Mouse (Mus musculus): ENCODE results near the gene Cacna1d. TPM values are rescaled to one million over a fixed set of nuclear protein-coding genes. Genes with fewer than 3 reads are reported as not detected.

The Cacna1d gene
- polyA plus RNA-seq, 1 experiment from 2014 or later, result 2.2 TPM

DNA sequence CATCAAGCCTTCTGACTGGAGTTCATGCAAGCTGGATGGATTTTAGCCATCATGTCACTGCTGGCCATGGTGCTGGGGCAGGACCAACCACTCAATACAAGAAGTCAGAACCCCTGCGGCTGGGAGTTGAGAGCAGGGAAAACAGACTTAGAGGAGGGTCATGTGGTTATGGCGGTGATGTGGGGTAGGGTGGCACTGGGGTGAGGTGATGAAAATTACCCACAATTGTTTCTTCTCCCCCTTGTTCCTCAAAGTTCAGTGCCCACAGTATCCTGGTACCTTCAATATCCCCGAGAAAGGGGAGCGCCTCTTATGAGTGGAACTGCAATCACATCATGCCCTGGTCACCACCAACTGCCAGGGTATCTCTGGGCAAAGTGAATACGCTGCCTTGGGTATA lies 239.9 kb downstream of the Cacna1d start:
- no peak for TF ChIP-seq EP300 (optimal IDR thresholded peaks at IDR 0.05)
- no peak for TF ChIP-seq CTCF (IDR thresholded peaks at IDR 0.05; ENCODE audit: low read depth)
- Histone ChIP-seq H3K4me3 (ENCODE audit: low read depth, low read length) (no peak overlapping the region), H3K4me2 (replicated peaks; ENCODE audit: low read depth) (no peak overlapping the region), H3K27ac (replicated peaks) (no peak overlapping the region), H3K4me1 (replicated peaks; ENCODE audit: control insufficient read depth, insufficient read depth) (0 out of 2 replicates have a peak, but pooled peaks cover 2% of the 10 kb centered on the region), H3K36me3 (ENCODE audit: control insufficient read depth, insufficient read depth, low read length) (no peaks in the 10 kb centered on the region), H3K9ac (ENCODE audit: low read length) (no peak overlapping the region), H3K9me3 (ENCODE audit: control insufficient read depth, low read length) (no peaks in the 10 kb centered on the region), H3K27me3 (ENCODE audit: control insufficient read depth, insufficient read depth, low read length) (no peaks in the 10 kb centered on the region)
- WGBS, result 95% methylated on average over 5 of the region's 5 CpGs
- no peak for ATAC-seq (ENCODE audit: low FRiP score, low TSS enrichment)
- no peak for DNase-seq (ENCODE audit: low spot score)

DNA sequence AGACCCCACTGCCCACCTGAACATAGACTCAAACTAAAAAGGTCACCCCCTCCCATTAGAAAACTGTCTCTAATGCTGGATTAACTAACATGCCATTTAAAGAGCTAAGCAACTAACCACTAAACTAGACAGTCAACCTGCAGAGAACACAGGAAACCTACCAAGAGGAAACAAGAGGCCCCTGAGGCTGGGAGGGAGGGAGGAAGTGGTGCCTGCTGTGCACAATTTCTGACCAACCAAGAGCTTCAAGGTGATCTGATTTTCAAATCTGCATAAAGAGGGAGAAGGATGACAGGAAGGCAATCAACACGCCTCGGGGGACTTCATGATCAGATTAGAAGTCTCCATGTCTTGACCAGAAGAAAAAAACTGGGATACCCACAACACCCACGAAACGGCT lies 241.7 kb downstream of the Cacna1d start:
- TF ChIP-seq CTCF (IDR thresholded peaks at IDR 0.05; ENCODE audit: low read depth), result no peak
- TF ChIP-seq EP300 (optimal IDR thresholded peaks at IDR 0.05), result no peak
- H3K27me3 ChIP-seq (ENCODE audit: control insufficient read depth, insufficient read depth, low read length), result no peaks in the 10 kb centered on the region
- H3K4me1 ChIP-seq (replicated peaks; ENCODE audit: control insufficient read depth, insufficient read depth), result no peaks in the 10 kb centered on the region
- no peaks in the 10 kb centered on the region for H3K36me3 ChIP-seq (ENCODE audit: control insufficient read depth, insufficient read depth, low read length)
- H3K9me3 ChIP-seq (ENCODE audit: control insufficient read depth, low read length), result no peaks in the 10 kb centered on the region
- H3K9ac ChIP-seq (ENCODE audit: low read length), result no peak overlapping the region
- no peak overlapping the region for H3K4me3 ChIP-seq (ENCODE audit: low read depth, low read length)
- ATAC-seq (ENCODE audit: low FRiP score, low TSS enrichment) (no peak), DNase-seq (ENCODE audit: low spot score) (no peak)
- 81% methylated on average over 4 of the region's 4 CpGs for WGBS
- no peak overlapping the region for H3K4me2 ChIP-seq (replicated peaks; ENCODE audit: low read depth)
- no peak overlapping the region for H3K27ac ChIP-seq (replicated peaks)

DNA sequence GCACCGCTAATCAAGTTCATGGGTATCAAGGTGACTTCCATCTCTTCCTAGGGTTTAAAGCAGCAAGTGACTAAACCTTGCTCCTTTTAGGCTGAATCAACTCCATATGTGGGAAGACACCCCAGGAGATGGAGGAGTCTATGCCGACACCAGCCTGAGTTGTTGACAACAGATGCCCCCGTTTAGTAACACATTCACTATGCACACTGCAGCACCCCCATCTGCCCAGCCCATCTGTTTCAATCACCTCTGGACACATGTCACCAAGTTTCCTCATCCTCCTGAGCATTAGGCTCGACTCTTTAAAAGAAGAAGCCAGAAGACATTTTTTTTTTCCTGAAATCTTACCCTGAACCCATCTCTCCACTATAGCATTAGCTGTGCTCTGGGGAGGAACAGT lies 242.4 kb downstream of the Cacna1d start:
- Histone ChIP-seq H3K9me3 (ENCODE audit: control insufficient read depth, low read length) (no peaks in the 10 kb centered on the region), H3K9ac (ENCODE audit: low read length) (no peak overlapping the region), H3K27ac (replicated peaks) (no peak overlapping the region), H3K4me2 (replicated peaks; ENCODE audit: low read depth) (no peak overlapping the region), H3K36me3 (ENCODE audit: control insufficient read depth, insufficient read depth, low read length) (no peaks in the 10 kb centered on the region), H3K27me3 (ENCODE audit: control insufficient read depth, insufficient read depth, low read length) (no peaks in the 10 kb centered on the region), H3K4me3 (ENCODE audit: low read depth, low read length) (no peak overlapping the region), H3K4me1 (replicated peaks; ENCODE audit: control insufficient read depth, insufficient read depth) (no peaks in the 10 kb centered on the region)
- ATAC-seq (ENCODE audit: low FRiP score, low TSS enrichment), result no peak
- 88% methylated on average over 4 of the region's 4 CpGs for WGBS
- TF ChIP-seq CTCF (IDR thresholded peaks at IDR 0.05; ENCODE audit: low read depth), result no peak
- TF ChIP-seq EP300 (optimal IDR thresholded peaks at IDR 0.05), result no peak
- DNase-seq (ENCODE audit: low spot score), result no peak

DNA sequence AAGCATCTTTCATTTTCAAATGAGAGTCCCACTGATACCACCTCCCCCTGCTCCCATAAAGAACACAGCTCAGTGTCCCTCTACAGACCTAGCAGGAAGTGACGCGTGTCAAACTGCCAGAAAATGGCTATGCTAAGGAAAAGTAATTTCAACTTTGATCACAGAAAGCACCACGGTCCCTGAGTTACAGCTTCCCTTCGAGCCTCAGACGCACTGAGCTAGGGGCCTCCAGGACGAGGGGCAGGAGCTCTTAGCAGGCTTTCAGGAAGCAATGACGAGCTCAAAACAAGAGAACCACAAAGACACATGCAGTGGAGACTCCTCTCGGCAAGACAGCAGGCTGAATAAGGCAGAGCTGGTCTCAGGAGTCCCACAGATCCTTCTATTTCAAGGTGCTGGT lies 243.1 kb downstream of the Cacna1d start:
- no peak overlapping the region for H3K9ac ChIP-seq (ENCODE audit: low read length)
- no peak for ATAC-seq (ENCODE audit: low FRiP score, low TSS enrichment)
- WGBS, result 60% methylated on average over 8 of the region's 8 CpGs
- TF ChIP-seq EP300 (optimal IDR thresholded peaks at IDR 0.05), result no peak
- no peak for TF ChIP-seq CTCF (IDR thresholded peaks at IDR 0.05; ENCODE audit: low read depth)
- H3K4me2 ChIP-seq (replicated peaks; ENCODE audit: low read depth), result no peak overlapping the region
- no peak overlapping the region for H3K4me3 ChIP-seq (ENCODE audit: low read depth, low read length)
- no peak for DNase-seq (ENCODE audit: low spot score)
- no peaks in the 10 kb centered on the region for H3K27me3 ChIP-seq (ENCODE audit: control insufficient read depth, insufficient read depth, low read length)
- no peaks in the 10 kb centered on the region for H3K9me3 ChIP-seq (ENCODE audit: control insufficient read depth, low read length)
- no peaks in the 10 kb centered on the region for H3K36me3 ChIP-seq (ENCODE audit: control insufficient read depth, insufficient read depth, low read length)
- no peak overlapping the region for H3K27ac ChIP-seq (replicated peaks)
- H3K4me1 ChIP-seq (replicated peaks; ENCODE audit: control insufficient read depth, insufficient read depth), result no peaks in the 10 kb centered on the region

DNA sequence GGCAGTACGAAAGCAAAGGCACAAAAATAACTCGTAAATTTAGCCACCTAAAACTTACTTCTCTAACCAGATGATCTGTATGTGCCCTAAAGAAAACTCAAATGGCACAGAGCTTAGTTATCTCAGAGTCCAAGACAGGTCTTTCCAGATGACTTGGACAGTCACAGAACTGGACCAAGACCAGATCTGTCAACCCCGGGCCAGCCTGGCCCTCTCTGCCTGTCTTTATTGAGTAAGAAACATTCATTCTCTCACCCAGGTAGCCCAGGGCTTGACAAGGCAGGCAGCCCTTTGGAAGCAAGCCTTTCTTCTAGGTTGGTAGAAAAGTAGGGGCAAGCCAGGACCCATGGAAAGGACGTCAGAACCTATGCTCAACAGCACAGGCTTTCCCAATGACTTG lies 243.6 kb downstream of the Cacna1d start:
- Histone ChIP-seq H3K4me3 (ENCODE audit: low read depth, low read length) (no peak overlapping the region), H3K9me3 (ENCODE audit: control insufficient read depth, low read length) (no peaks in the 10 kb centered on the region), H3K27me3 (ENCODE audit: control insufficient read depth, insufficient read depth, low read length) (no peaks in the 10 kb centered on the region), H3K4me2 (replicated peaks; ENCODE audit: low read depth) (no peak overlapping the region), H3K27ac (replicated peaks) (no peak overlapping the region), H3K36me3 (ENCODE audit: control insufficient read depth, insufficient read depth, low read length) (no peaks in the 10 kb centered on the region), H3K9ac (ENCODE audit: low read length) (no peak overlapping the region), H3K4me1 (replicated peaks; ENCODE audit: control insufficient read depth, insufficient read depth) (no peaks in the 10 kb centered on the region)
- ATAC-seq (ENCODE audit: low FRiP score, low TSS enrichment) (no peak), DNase-seq (ENCODE audit: low spot score) (no peak)
- 74% methylated on average over 4 of the region's 4 CpGs for WGBS
- TF ChIP-seq CTCF (IDR thresholded peaks at IDR 0.05; ENCODE audit: low read depth), result no peak
- no peak for TF ChIP-seq EP300 (optimal IDR thresholded peaks at IDR 0.05)

DNA sequence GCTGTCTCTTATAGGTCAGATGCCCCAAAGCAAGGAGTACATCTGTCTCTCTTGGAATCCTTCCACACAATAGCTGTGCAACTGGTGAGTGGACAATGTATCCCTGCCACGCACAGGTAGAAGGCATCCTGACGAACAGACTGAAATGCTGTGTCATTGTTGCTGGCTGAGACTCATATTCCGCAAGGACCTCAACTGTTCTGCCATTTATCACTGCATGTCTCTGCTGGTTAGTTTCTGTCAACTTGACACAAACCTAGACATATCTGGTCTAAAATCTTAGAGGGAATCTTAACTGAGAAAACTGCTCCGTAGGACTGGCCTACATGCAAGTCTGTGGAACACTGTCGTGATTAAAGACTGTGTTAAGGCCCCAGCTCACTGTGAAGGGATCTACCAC lies 246.5 kb downstream of the Cacna1d start:
- no peaks in the 10 kb centered on the region for H3K36me3 ChIP-seq (ENCODE audit: control insufficient read depth, insufficient read depth, low read length)
- no peak for ATAC-seq (ENCODE audit: low FRiP score, low TSS enrichment)
- 74% methylated on average over 5 of the region's 5 CpGs for WGBS
- no peak overlapping the region for H3K4me2 ChIP-seq (replicated peaks; ENCODE audit: low read depth)
- no peak for DNase-seq (ENCODE audit: low spot score)
- H3K27me3 ChIP-seq (ENCODE audit: control insufficient read depth, insufficient read depth, low read length), result no peaks in the 10 kb centered on the region
- no peaks in the 10 kb centered on the region for H3K4me1 ChIP-seq (replicated peaks; ENCODE audit: control insufficient read depth, insufficient read depth)
- H3K9me3 ChIP-seq (ENCODE audit: control insufficient read depth, low read length), result no peaks in the 10 kb centered on the region
- TF ChIP-seq CTCF (IDR thresholded peaks at IDR 0.05; ENCODE audit: low read depth) (no peak), EP300 (optimal IDR thresholded peaks at IDR 0.05) (no peak)
- H3K27ac ChIP-seq (replicated peaks), result no peak overlapping the region
- H3K9ac ChIP-seq (ENCODE audit: low read length), result no peak overlapping the region
- no peak overlapping the region for H3K4me3 ChIP-seq (ENCODE audit: low read depth, low read length)

All from stomach, postnatal 0 days (tissue).